Mouse (Mus musculus): ENCODE results near the gene Gm906. TPM values are rescaled to one million over a fixed set of nuclear protein-coding genes. Genes with fewer than 3 reads are reported as not detected.
"Not testable (repeated sequence)": the region's sequence is repeated elsewhere in the genome, so short reads cannot be mapped to it uniquely, and the experiment has no call there.

Gene Gm906
- not detected in 2 replicates for polyA plus RNA-seq (2016; fragmentation: Nextera tagmentation; extraction: Ambion mirVana)

- not testable (repeated sequence) for H3K9me3 ChIP-seq (replicated peaks); H3K27me3 ChIP-seq (ENCODE audit: low read depth, poor library complexity, severe bottlenecking); H3K36me3 ChIP-seq; H3K27ac ChIP-seq (replicated peaks); H3K4me3 ChIP-seq; DNase-seq (ENCODE audit: low spot score); H3K4me1 ChIP-seq
- WGBS = 76% methylated on average over 3 of the region's 3 CpGs
These were observed at the start of gene Gm906 for GRCm38 (mm10) chr13:50250208-50250607. Gene Gm906 (minus strand): TSS chr13:50250308.

GRCm38 (mm10) chr13:50283308-50283707 lies 33.2 kb upstream of the Gm906 start:
- not testable (repeated sequence) for DNase-seq (ENCODE audit: low spot score); H3K4me1 ChIP-seq; H3K36me3 ChIP-seq; H3K27me3 ChIP-seq (ENCODE audit: low read depth, poor library complexity, severe bottlenecking); H3K27ac ChIP-seq (replicated peaks); H3K4me3 ChIP-seq; H3K9me3 ChIP-seq (replicated peaks)
- WGBS = 91% methylated on average over 2 of the region's 4 CpGs

GRCm38 (mm10) chr13:50236487-50236886 lies 13.6 kb downstream of the Gm906 start:
- WGBS = 97% methylated on average over 3 of the region's 3 CpGs
- Histone ChIP-seq H3K36me3 (no peaks in the 10 kb centered on the region), H3K9me3 (replicated peaks) (no peaks in the 10 kb centered on the region), H3K27me3 (ENCODE audit: low read depth, poor library complexity, severe bottlenecking) (no peaks in the 10 kb centered on the region), H3K4me3 (no peak overlapping the region), H3K4me1 (no peaks in the 10 kb centered on the region), H3K27ac (replicated peaks) (no peak overlapping the region)
- no peak for DNase-seq (ENCODE audit: low spot score)

GRCm38 (mm10) chr13:50211842-50212241 lies 38.3 kb downstream of the Gm906 start:
- H3K4me1 ChIP-seq; H3K36me3 ChIP-seq; H3K4me3 ChIP-seq; DNase-seq (ENCODE audit: low spot score); H3K9me3 ChIP-seq (replicated peaks); H3K27ac ChIP-seq (replicated peaks); H3K27me3 ChIP-seq (ENCODE audit: low read depth, poor library complexity, severe bottlenecking): not testable (repeated sequence)
- 3% methylated on average over 1 of the region's 1 CpGs for WGBS

- not testable (repeated sequence) for H3K36me3 ChIP-seq; H3K4me3 ChIP-seq; H3K27ac ChIP-seq (replicated peaks); H3K27me3 ChIP-seq (ENCODE audit: low read depth, poor library complexity, severe bottlenecking); DNase-seq (ENCODE audit: low spot score); H3K4me1 ChIP-seq; H3K9me3 ChIP-seq (replicated peaks)
These were observed 39.9 kb downstream of the Gm906 start for GRCm38 (mm10) chr13:50210191-50210590.

- H3K27me3 ChIP-seq (ENCODE audit: low read depth, poor library complexity, severe bottlenecking); H3K4me3 ChIP-seq; H3K9me3 ChIP-seq (replicated peaks); H3K36me3 ChIP-seq; DNase-seq (ENCODE audit: low spot score); H3K27ac ChIP-seq (replicated peaks); H3K4me1 ChIP-seq: not testable (repeated sequence)
- WGBS = 88% methylated on average over 2 of the region's 2 CpGs
These were observed 40.5 kb downstream of the Gm906 start for GRCm38 (mm10) chr13:50209651-50210050.

GRCm38 (mm10) chr13:50207966-50208365 lies 42.1 kb downstream of the Gm906 start:
- Histone ChIP-seq H3K4me3 (no peak overlapping the region), H3K27ac (replicated peaks) (no peak overlapping the region), H3K9me3 (replicated peaks) (no peaks in the 10 kb centered on the region), H3K36me3 (no peaks in the 10 kb centered on the region), H3K4me1 (no peaks in the 10 kb centered on the region), H3K27me3 (ENCODE audit: low read depth, poor library complexity, severe bottlenecking) (no peaks in the 10 kb centered on the region)
- 89% methylated on average over 12 of the region's 12 CpGs for WGBS
- no peak for DNase-seq (ENCODE audit: low spot score)

GRCm38 (mm10) chr13:50196831-50197230 lies 53.3 kb downstream of the Gm906 start:
- not testable (repeated sequence) for H3K36me3 ChIP-seq; H3K27me3 ChIP-seq (ENCODE audit: low read depth, poor library complexity, severe bottlenecking); H3K4me1 ChIP-seq; H3K4me3 ChIP-seq; H3K27ac ChIP-seq (replicated peaks); H3K9me3 ChIP-seq (replicated peaks); DNase-seq (ENCODE audit: low spot score)

Small RNA genes within 50 kb of the gene (microRNA-seq; reads per million reads assigned to microRNA genes)
- not detected for gene Gm24017

Other genes starting within 250 kb of the Gm906 start
- 31.4 and 40.0 TPM in 2 replicates for gene Fbxw17, start 167.6 kb upstream of the Gm906 start, polyA plus RNA-seq (2016; fragmentation: Nextera tagmentation; extraction: Ambion mirVana)
- gene Gm47429, start 193.6 kb upstream of the Gm906 start, polyA plus RNA-seq (2016; fragmentation: Nextera tagmentation; extraction: Ambion mirVana) = not detected in 2 replicates
- not detected in 2 replicates for gene Nutm2, start 217.0 kb upstream of the Gm906 start, polyA plus RNA-seq (2016; fragmentation: Nextera tagmentation; extraction: Ambion mirVana)

Measured in midbrain, embryonic 10.5 days (tissue).